Mouse (Mus musculus) CD4-positive naive resting alpha-beta T cell, adult 76 days (primary cell): ENCODE results near the gene Gsdma. TPM values are rescaled to one million over a fixed set of nuclear protein-coding genes. Genes with fewer than 3 reads are reported as not detected.

Experiments used
- total RNA-seq: library from RNA; stranded (reverse); gene quantifications from one replicate; pipeline ENCODE4 v1.2.4, GENCODE M21; 2023

Gene Gsdma
- not detected for total RNA-seq

GRCm38 (mm10) chr11:98664091-98664490, at the start of gene Gsdma:
TSS of gene Gsdma (plus strand) at chr11:98664351.

GRCm38 (mm10) chr11:98625611-98626410, 38.3 kb upstream of the Gsdma start, which contains the start of the genes Gm12355 and Gsdma3:
TSS of gene Gm12355 (minus strand) at chr11:98625661.
TSS of gene Gsdma3 (plus strand) at chr11:98626360.

DNA sequence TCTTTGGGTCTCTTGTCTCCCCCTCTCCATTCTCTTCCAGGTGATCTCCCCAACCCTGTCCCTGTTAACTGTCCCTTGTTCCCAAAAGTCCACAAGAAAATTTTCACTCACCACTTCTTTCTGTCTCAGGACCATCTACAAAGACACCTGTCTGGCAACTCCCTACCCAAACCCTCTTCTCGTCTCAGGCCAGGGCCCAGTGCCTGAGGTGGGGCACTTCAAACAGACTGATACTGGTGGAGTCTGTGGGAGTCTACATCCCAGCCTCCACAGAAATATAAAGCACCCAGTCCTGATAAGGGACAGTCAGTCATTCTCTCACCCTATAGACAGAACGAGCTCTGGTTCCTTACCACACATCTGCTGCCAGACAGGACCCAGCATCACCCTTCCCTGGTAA, 17.7 kb upstream of the Gsdma start, which contains the start of gene Gsdma2:
TSS of gene Gsdma2 (plus strand) at position 301 of the 400 bp plus-strand sequence.

DNA sequence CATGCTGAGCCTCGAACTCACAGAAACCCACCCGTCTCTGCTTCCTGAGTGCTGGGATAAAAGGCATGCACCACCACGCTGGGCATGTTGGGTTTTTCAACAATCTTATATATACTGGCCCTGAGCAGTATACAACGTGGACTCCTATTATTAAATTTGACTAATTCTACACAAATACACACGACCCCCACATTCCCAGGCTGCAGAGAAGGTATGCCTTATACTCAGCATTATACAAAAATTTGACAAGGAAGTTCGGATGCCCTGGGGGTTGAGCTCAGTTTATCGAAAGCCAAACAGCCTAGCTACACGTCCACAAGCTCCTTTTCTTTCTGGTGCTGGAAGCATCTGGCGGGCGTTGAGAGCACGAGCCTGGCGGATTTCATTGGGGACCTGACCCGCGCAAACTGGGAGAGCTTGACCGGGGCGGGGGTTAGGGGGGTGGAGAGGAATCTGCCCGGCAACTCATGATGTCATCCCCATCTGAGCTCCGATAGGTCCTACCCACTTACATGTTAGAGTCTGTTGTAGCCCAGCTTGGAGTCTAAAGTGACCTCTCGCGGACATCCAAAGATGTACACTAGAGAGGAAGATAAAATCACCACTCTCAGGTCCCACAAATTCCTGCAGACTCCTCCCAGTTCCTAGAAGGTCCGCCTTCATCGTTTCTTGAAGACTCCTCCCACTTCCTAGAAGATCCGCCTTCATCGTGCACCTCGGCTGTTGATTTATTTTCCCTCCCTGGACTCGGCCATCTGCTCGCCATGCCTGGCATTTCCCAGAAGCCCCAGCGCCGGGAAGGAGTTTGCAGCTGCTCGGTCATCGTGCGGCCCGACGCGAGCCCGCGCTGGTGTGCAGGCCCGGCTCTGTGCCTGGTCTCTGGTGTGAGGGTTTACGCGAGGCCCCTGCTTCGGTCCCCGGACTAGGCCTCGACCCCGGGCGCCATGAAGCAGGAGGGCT, 17.9 kb downstream of the Gsdma start, which contains the start of gene Psmd3:
TSS of gene Psmd3 (plus strand) at position 769 of the 960 bp plus-strand sequence.

GRCm38 (mm10) chr11:98701213-98701670, 37.1 kb downstream of the Gsdma start, which contains the start of gene Csf3:
TSS of gene Csf3 (plus strand) at chr11:98701263.

Other genes starting within 250 kb of the Gsdma start
- 44.5 TPM for gene Mien1, start 225.4 kb upstream of the Gsdma start, total RNA-seq
- gene Grb7, start 218.0 kb upstream of the Gsdma start, total RNA-seq = 2.7 TPM
- 154 TPM for gene Ikzf3, start 118.3 kb upstream of the Gsdma start, total RNA-seq
- 3.7 TPM for gene Zpbp2, start 113.3 kb upstream of the Gsdma start, total RNA-seq
- 19.4 TPM for gene Ormdl3, start 77.0 kb upstream of the Gsdma start, total RNA-seq
- gene Lrrc3c, start 66.1 kb upstream of the Gsdma start, total RNA-seq = not detected
- 21.9 TPM for gene Gm12355, start 38.7 kb upstream of the Gsdma start, total RNA-seq
- 0.64 TPM for gene Gsdma3, start 38.0 kb upstream of the Gsdma start, total RNA-seq
- not detected for gene Gsdma2, start 17.6 kb upstream of the Gsdma start, total RNA-seq
- gene Psmd3, start 18.2 kb downstream of the Gsdma start, total RNA-seq = 77.8 TPM
- not detected for gene Csf3, start 36.9 kb downstream of the Gsdma start, total RNA-seq
- 77.9 TPM for gene Med24, start 65.1 kb downstream of the Gsdma start, total RNA-seq
- gene Thra, start 76.3 kb downstream of the Gsdma start, total RNA-seq = 30.2 TPM
- 4.3 TPM for gene Nr1d1, start 111.0 kb downstream of the Gsdma start, total RNA-seq
- 107 TPM for gene Msl1, start 131.2 kb downstream of the Gsdma start, total RNA-seq
- 108 TPM for gene Casc3, start 140.6 kb downstream of the Gsdma start, total RNA-seq
- gene Rapgefl1, start 172.4 kb downstream of the Gsdma start, total RNA-seq = 0.62 TPM
- gene Wipf2, start 199.3 kb downstream of the Gsdma start, total RNA-seq = 47.8 TPM
- gene Cdc6, start 243.4 kb downstream of the Gsdma start, total RNA-seq = 1.2 TPM